Mouse (Mus musculus): ENCODE data around the gene Aqp6.

DNA sequence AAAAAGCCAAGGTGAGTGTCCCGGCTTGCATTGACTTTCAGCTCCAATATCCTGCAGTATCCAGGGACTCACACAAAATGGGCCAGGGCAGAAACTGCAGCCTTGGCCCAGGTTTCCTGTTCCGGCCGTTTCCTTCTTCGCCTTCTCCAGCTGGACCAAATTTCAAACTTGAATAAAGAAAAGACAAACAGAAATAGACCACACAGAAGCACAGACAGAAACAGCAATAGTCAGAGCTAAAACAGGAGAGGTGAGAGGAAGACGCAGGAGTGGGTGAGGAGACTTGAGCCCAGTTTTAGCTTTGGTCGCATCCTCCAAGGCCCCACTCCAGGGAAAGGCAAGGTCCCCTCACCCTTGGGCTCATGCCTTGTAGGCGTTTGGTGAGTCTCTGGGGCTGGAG lies 2.0 kb downstream of the Aqp6 start:
- TF ChIP-seq POLR2A (IDR thresholded peaks at IDR 0.05; ENCODE audit: extremely low read depth, insufficient read depth, low read length): no peak
- no peak for TF ChIP-seq CTCF (IDR thresholded peaks at IDR 0.05; ENCODE audit: low read depth, low read length)

All from liver, adult 2 months (tissue).